Mouse (Mus musculus) CH12.LX (cell line): Measurements from ENCODE around the gene Fam71e1. TPM values are rescaled to one million over a fixed set of nuclear protein-coding genes. Genes with fewer than 3 reads are reported as not detected.

Source experiments
- DNase-seq: peaks from one replicate; pipeline ENCODE4 v3.0.0-alpha.2; 2013; ENCODE audit errors: extremely low read depth
- H3K27ac ChIP-seq: 2 replicates; pipeline ENCODE4 v1.5.1; 2012; ENCODE audit warnings: low read depth, mild to moderate bottlenecking, control low read depth, moderate library complexity; ENCODE audit not compliant: insufficient read depth
- H3K27me3 ChIP-seq: replicated peaks from 2 replicates; pipeline ENCODE3; 2012; ENCODE audit warnings: inconsistent platforms
- H3K36me3 ChIP-seq, 2 experiments: replicated peaks in 1 of 2; 2 replicates each; pipeline versions ENCODE3 to v1.6.1; 2012; ENCODE audit warnings: inconsistent platforms in 1 of 2, low read length in 1 of 2, mild to moderate bottlenecking in 1 of 2, mixed read lengths in 1 of 2, moderate library complexity in 1 of 2; ENCODE audit not compliant: control insufficient read depth in 1 of 2, insufficient read depth in 1 of 2
- H3K4me1 ChIP-seq, 2 experiments: 2 replicates each; pipeline ENCODE4 v1.6.1; 2012; ENCODE audit warnings: inconsistent platforms in 1 of 2, moderate library complexity in 1 of 2; ENCODE audit not compliant: insufficient read depth in 2 of 2, control insufficient read depth in 1 of 2
- H3K4me2 ChIP-seq: 2 replicates; pipeline ENCODE4 v1.6.1; 2012; ENCODE audit warnings: low read depth, mild to moderate bottlenecking, control low read depth; ENCODE audit not compliant: poor library complexity, insufficient read depth, severe bottlenecking
- H3K4me3 ChIP-seq, 3 experiments: fragments of 150-350 bp in 1 of 3; sonication (generic) in 1 of 3; replicated peaks in 1 of 3; 2 replicates each; pipeline versions ENCODE3 to v1.5.1; 2011 to 2012; ENCODE audit warnings: low read depth in 2 of 3, low read length in 2 of 3, mild to moderate bottlenecking in 2 of 3, moderate library complexity in 2 of 3, control low read depth in 1 of 3, improper control_type of control experiment in 1 of 3, inconsistent platforms in 1 of 3, mixed read lengths in 1 of 3; ENCODE audit not compliant: poor library complexity in 1 of 3
- H3K79me2 ChIP-seq: replicated peaks from 2 replicates; pipeline ENCODE4 v1.6.1; 2012; ENCODE audit warnings: mild to moderate bottlenecking, moderate library complexity; ENCODE audit not compliant: control insufficient read depth, poor library complexity, insufficient read depth, severe bottlenecking; ENCODE audit errors: extremely low read depth
- H3K9ac ChIP-seq: 2 replicates; pipeline ENCODE4 v1.6.1; 2012; ENCODE audit warnings: low read depth, mild to moderate bottlenecking, control low read depth, moderate library complexity; ENCODE audit not compliant: insufficient read depth
- H3K9me3 ChIP-seq: replicated peaks from 2 replicates; pipeline ENCODE3; 2012; ENCODE audit warnings: low read length, inconsistent platforms, mixed read lengths
- BHLHE40 ChIP-seq: IDR thresholded peaks from 2 replicates; pipeline ENCODE4 v1.6.1; 2011; ENCODE audit warnings: mild to moderate bottlenecking, low read depth, low read length, improper control_type of control experiment
- CHD2 ChIP-seq: IDR thresholded peaks from 2 replicates; pipeline ENCODE4 v1.6.1; 2011; ENCODE audit warnings: low read length, improper control_type of control experiment
- ETS1 ChIP-seq: conservative IDR thresholded peaks from 2 replicates; pipeline ENCODE4 v1.6.1; 2012; ENCODE audit warnings: low read depth, mild to moderate bottlenecking, inconsistent platforms, low read length, improper control_type of control experiment, moderate library complexity
- IRF4 ChIP-seq: IDR thresholded peaks from 2 replicates; pipeline ENCODE4 v1.6.1; 2014; ENCODE audit warnings: low read depth, mild to moderate bottlenecking, inconsistent platforms, low read length, improper control_type of control experiment
- JUN ChIP-seq: IDR thresholded peaks from 2 replicates; pipeline ENCODE4 v1.6.1; 2011; ENCODE audit warnings: low read depth, mild to moderate bottlenecking, low read length, improper control_type of control experiment, moderate library complexity; ENCODE audit not compliant: insufficient read depth
- JUND ChIP-seq: conservative IDR thresholded peaks from 2 replicates; pipeline ENCODE4 v1.6.1; 2011; ENCODE audit warnings: low read depth, low read length, improper control_type of control experiment
- KAT2A ChIP-seq: IDR thresholded peaks from 2 replicates; pipeline ENCODE4 v1.6.1; 2012; ENCODE audit warnings: low read length, improper control_type of control experiment, inconsistent platforms; ENCODE audit not compliant: insufficient replicate concordance
- MAFK ChIP-seq: IDR thresholded peaks from 2 replicates; pipeline ENCODE4 v1.6.1; 2011; ENCODE audit warnings: low read length, improper control_type of control experiment; ENCODE audit not compliant: insufficient replicate concordance
- MAZ ChIP-seq: IDR thresholded peaks from 2 replicates; pipeline ENCODE4 v1.6.1; 2012; ENCODE audit warnings: low read depth, mild to moderate bottlenecking, inconsistent platforms, low read length, improper control_type of control experiment, moderate library complexity
- MEF2A ChIP-seq: IDR thresholded peaks from 2 replicates; pipeline ENCODE4 v1.6.1; 2014; ENCODE audit warnings: low read depth, mild to moderate bottlenecking, inconsistent platforms, low read length, improper control_type of control experiment, borderline replicate concordance
- MXI1 ChIP-seq: IDR thresholded peaks from 2 replicates; pipeline ENCODE4 v1.6.1; 2011; ENCODE audit warnings: mild to moderate bottlenecking, low read depth, low read length, improper control_type of control experiment
- MYC ChIP-seq: IDR thresholded peaks from 2 replicates; pipeline ENCODE4 v1.6.1; 2011; ENCODE audit warnings: low read depth, mild to moderate bottlenecking, improper control_type of control experiment, low read length
- NRF1 ChIP-seq: IDR thresholded peaks from 2 replicates; pipeline ENCODE4 v1.6.1; 2014; ENCODE audit warnings: low read depth, mild to moderate bottlenecking, inconsistent platforms, low read length, improper control_type of control experiment, moderate library complexity
- POLR2A ChIP-seq: IDR thresholded peaks from 2 replicates; pipeline ENCODE4 v1.6.1; 2011; ENCODE audit warnings: low read depth, mild to moderate bottlenecking, improper control_type of control experiment, low read length
- POLR2AphosphoS2 ChIP-seq: IDR thresholded peaks from 2 replicates; pipeline ENCODE4 v1.6.1; 2011; ENCODE audit warnings: low read depth, low read length, improper control_type of control experiment
- RCOR1 ChIP-seq: conservative IDR thresholded peaks from 2 replicates; pipeline ENCODE4 v1.6.1; 2012; ENCODE audit warnings: low read depth, mild to moderate bottlenecking, inconsistent platforms, low read length, improper control_type of control experiment
- SMC3 ChIP-seq: IDR thresholded peaks from 2 replicates; pipeline ENCODE4 v1.6.1; 2011; ENCODE audit warnings: low read depth, low read length, improper control_type of control experiment
- TBP ChIP-seq: conservative IDR thresholded peaks from 2 replicates; pipeline ENCODE4 v1.6.1; 2011; ENCODE audit warnings: low read depth, low read length, improper control_type of control experiment
- TCF12 ChIP-seq: IDR thresholded peaks from 2 replicates; pipeline ENCODE4 v1.6.1; 2014; ENCODE audit warnings: low read depth, mild to moderate bottlenecking, inconsistent platforms, low read length, improper control_type of control experiment
- USF1 ChIP-seq: IDR thresholded peaks from 2 replicates; pipeline ENCODE4 v1.6.1; 2014; ENCODE audit warnings: low read depth, mild to moderate bottlenecking, inconsistent platforms, low read length, improper control_type of control experiment
- USF2 ChIP-seq: conservative IDR thresholded peaks from 2 replicates; pipeline ENCODE4 v1.6.1; 2011; ENCODE audit warnings: low read depth, low read length, improper control_type of control experiment
- ZC3H11A ChIP-seq: IDR thresholded peaks from 2 replicates; pipeline ENCODE4 v1.6.1; 2012; ENCODE audit warnings: low read depth, mild to moderate bottlenecking, inconsistent platforms, low read length, improper control_type of control experiment
- dilution Hi-C: fragments of 300-500 bp; cut with MboI; formaldehyde crosslinking; loops from 2 replicates; pipeline ENCODE4 v1.14.3; 2020; ENCODE audit warnings: low sequenced_read_pairs; ENCODE audit not compliant: extremely low pct_unique_long_range_greater_than_20kb, extremely low pct_ligation_motif_present
- in situ Hi-C: fragments of 300-500 bp; cut with MboI; formaldehyde crosslinking; loops from 3 replicates; pipeline ENCODE4 v1.14.3; 2019; ENCODE audit warnings: low sequenced_read_pairs, low pct_ligation_motif_present, low pct_unique_long_range_greater_than_20kb, mixed read lengths
- polyA plus RNA-seq: library from polyadenylated mRNA; unstranded; fragments of >175 nt; gene quantifications from 2 replicates; pipeline ENCODE4 v1.2.1, GENCODE M21; 2012; ENCODE audit warnings: low read depth; ENCODE audit not compliant: insufficient read length
- total RNA-seq, 2 experiments: library from RNA; depleted of rRNA; stranded (reverse); fragments of 300-350 nt in 1 of 2; fragments of >200 nt in 1 of 2; gene quantifications; 2 replicates each; pipeline ENCODE4 v1.2.3; 2012 to 2014

Gene Fam71e1
- total and polyA plus RNA-seq, 3 experiments = 0.39 to 1.2 TPM; not detected in 1

- TF ChIP-seq TBP (peak; percentile 80), SMC3 (peak; percentile 99), USF2 (no peak), BHLHE40 (no peak), MAZ (peak; percentile 60), POLR2AphosphoS2 (peak; percentile 93), MEF2A (peak; percentile 73), TCF12 (peak; percentile 65), RCOR1 (0 out of 2 replicates have a peak, but pooled peaks have one; percentile 24), MXI1 (peak; percentile 95)
- TF ChIP-seq, all 38 proteins: peak for 24
Observed at GRCm38 (mm10) chr7:44548497-44549087, 52.2 kb downstream of the Fam71e1 start, which contains the start of gene Pold1 (continued).

GRCm38 (mm10) chr7:44549621-44550408, 53.4 kb downstream of the Fam71e1 start:
- Histone ChIP-seq H3K4me2 (no peak overlapping the region), H3K36me3 (peaks cover 30 to 45% of the 10 kb centered on the region in 2 experiments), H3K4me3 (no peak overlapping the region), H3K27me3 (no peaks in the 10 kb centered on the region), H3K9me3 (peaks cover 3% of the 10 kb centered on the region), H3K9ac (no peak overlapping the region), H3K79me2 (peaks cover 10% of the 10 kb centered on the region; the same call in 1 of the 2 replicates), H3K4me1 (peaks cover 12 to 37% of the 10 kb centered on the region in 2 experiments), H3K27ac (no peak overlapping the region)
- no peak for DNase-seq
- dilution Hi-C loops = no loop called here
- no peak for TF ChIP-seq NRF1
- TF ChIP-seq TBP = no peak
- no peak for TF ChIP-seq MEF2A
- TF ChIP-seq CHD2 = no peak
- TF ChIP-seq USF1 = no peak
- no peak for TF ChIP-seq MAZ
- TF ChIP-seq ETS1 = no peak
- no peak for TF ChIP-seq KAT2A
- TF ChIP-seq JUND = no peak
- TF ChIP-seq SMC3 = no peak
- no peak for TF ChIP-seq JUN
- no peak for TF ChIP-seq IRF4
- no peak for TF ChIP-seq MYC
- no peak for TF ChIP-seq POLR2A
- TF ChIP-seq MAFK = no peak
- TF ChIP-seq ZC3H11A = no peak
- in situ Hi-C loops = loop anchor here (5.0 kb wide), 1 partner anchor 43 kb away; no protein-coding TSS in a partner anchor
